Mouse (Mus musculus) liver, embryonic 16.5 days (tissue): ENCODE data around the gene Bod1. TPM values are rescaled to one million over a fixed set of nuclear protein-coding genes. Genes with fewer than 3 reads are reported as not detected.
A peak's percentile ranks its signal among the peaks of the same experiment; 100 is the strongest.

Source experiments
- ATAC-seq: fragments of 200-750 bp; cut with Nextera tagmentation; 2 replicates; pipeline ENCODE4 v1.8.0; 2017; ENCODE audit warnings: low read depth, mild to moderate bottlenecking, moderate number of reproducible peaks, moderate library complexity
- H3K27ac ChIP-seq: fragments of 300-500 bp; sonication (generic); 2 replicates; pipeline ENCODE4 v1.5.1; 2014; ENCODE audit warnings: mild to moderate bottlenecking, low read length
- H3K27me3 ChIP-seq: fragments of 300-500 bp; sonication (generic); 2 replicates; pipeline ENCODE4 v1.6.1; 2014; ENCODE audit warnings: low read depth, low read length, mixed read lengths; ENCODE audit not compliant: control insufficient read depth, insufficient read depth
- H3K36me3 ChIP-seq: fragments of 300-500 bp; sonication (generic); 2 replicates; pipeline ENCODE4 v1.6.1; 2014; ENCODE audit warnings: mild to moderate bottlenecking; ENCODE audit not compliant: control insufficient read depth, insufficient read depth
- H3K4me1 ChIP-seq: fragments of 300-500 bp; sonication (generic); 2 replicates; pipeline ENCODE4 v1.6.1; 2014; ENCODE audit warnings: low read depth, low read length, mixed read lengths; ENCODE audit not compliant: control insufficient read depth
- H3K4me2 ChIP-seq: fragments of 300-500 bp; sonication (generic); 2 replicates; pipeline ENCODE4 v1.6.1; 2014; ENCODE audit warnings: low read depth, low read length, mixed read lengths
- H3K4me3 ChIP-seq: fragments of 300-500 bp; sonication (generic); 2 replicates; pipeline ENCODE4 v1.5.1; 2014; ENCODE audit warnings: low read depth, mild to moderate bottlenecking, low read length
- H3K9ac ChIP-seq: fragments of 300-500 bp; sonication (generic); 2 replicates; pipeline ENCODE4 v1.6.1; 2014; ENCODE audit warnings: low read depth, low read length
- H3K9me3 ChIP-seq: fragments of 300-500 bp; sonication (generic); replicated peaks from 2 replicates; pipeline ENCODE4 v1.6.1; 2016; ENCODE audit warnings: low read length; ENCODE audit not compliant: control insufficient read depth
- WGBS: fragments of 180-500 bp; shearing (Covaris S2); extraction: QIAGEN DNeasy Blood & Tissue Kit; methylation state at CpG from one replicate; pipeline ENCODE4 v1.1.7; 2014; ENCODE audit not compliant: insufficient replicate concordance; 5-methylcytosine and 5-hydroxymethylcytosine counted together
- polyA plus RNA-seq: library from polyadenylated mRNA; unstranded; fragments of >200 nt; fragmentation: Nextera tagmentation; extraction: Ambion mirVana; gene quantifications from 2 replicates; pipeline ENCODE4 v1.2.1, GENCODE M21; 2015

Bod1 gene
- 9.6 and 11.6 TPM in 2 replicates for polyA plus RNA-seq

DNA sequence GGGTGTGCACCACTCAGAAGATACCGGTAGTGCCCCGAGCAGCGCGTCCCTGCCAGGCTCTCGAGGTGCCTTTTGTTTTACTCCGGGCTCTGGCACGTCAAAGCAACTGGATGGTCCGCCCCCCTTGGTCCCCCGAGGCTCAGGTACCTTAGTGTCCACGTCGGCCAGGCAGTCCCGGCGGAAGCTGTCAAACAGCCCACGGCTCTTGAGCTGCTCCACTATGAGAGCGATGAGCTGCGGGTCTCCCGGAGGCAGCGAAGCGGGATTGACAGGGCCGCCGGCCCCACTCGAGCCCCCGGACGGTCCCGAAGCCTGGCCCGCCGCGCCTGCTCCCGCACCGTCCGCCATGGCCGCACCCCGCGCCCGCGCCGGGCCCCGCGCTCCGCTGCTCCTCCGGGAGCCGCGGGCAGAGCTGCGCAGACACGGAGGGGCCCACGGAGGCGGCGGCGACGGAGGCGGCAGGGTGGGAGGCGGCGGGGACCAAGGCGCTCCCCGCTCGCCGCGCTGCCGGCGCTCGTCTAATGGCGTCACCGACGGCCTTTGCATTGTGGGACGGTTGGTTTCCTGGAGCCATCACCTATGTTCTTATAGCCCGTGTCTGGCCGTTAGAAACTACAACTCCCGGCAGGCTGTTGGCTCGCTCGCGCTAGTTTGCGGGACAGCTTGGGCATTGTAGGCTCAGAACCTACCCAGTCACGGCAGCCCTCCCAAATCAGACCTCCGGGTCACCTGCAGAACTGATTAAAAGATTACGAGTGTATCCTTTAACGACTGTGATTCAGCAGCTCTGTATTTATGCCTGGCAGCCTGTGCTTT is at the start of gene Bod1:
TSS of gene Bod1 (minus strand) at position 532 of the 816 bp plus-strand sequence.
- Histone ChIP-seq H3K4me3 (peak within 1 kb of the TSS; percentile 81), H3K9ac (peak within 1 kb of the TSS; percentile 81), H3K9me3 (no peaks in the 10 kb centered on the region), H3K27ac (no peak within 1 kb of the TSS), H3K36me3 (no peaks in the 10 kb centered on the region), H3K27me3 (no peaks in the 10 kb centered on the region), H3K4me2 (peak within 1 kb of the TSS; percentile 80), H3K4me1 (peaks cover 4% of the 10 kb centered on the region; the same call in 1 of the 2 replicates)
- ATAC-seq, result peak; percentile 94
- WGBS, result under 1% methylated on average over 76 of the region's 76 CpGs

GRCm38 (mm10) chr11:31719090-31719489 is 47.4 kb upstream of the Bod1 start:
- no peak overlapping the region for H3K4me2 ChIP-seq
- peaks cover 6% of the 10 kb centered on the region for H3K4me1 ChIP-seq
- ATAC-seq, result no peak
- H3K36me3 ChIP-seq, result no peaks in the 10 kb centered on the region
- H3K27me3 ChIP-seq, result no peaks in the 10 kb centered on the region
- WGBS, result 59% methylated on average over 4 of the region's 4 CpGs
- no peak overlapping the region for H3K9ac ChIP-seq
- H3K4me3 ChIP-seq, result no peak overlapping the region
- H3K9me3 ChIP-seq, result no peaks in the 10 kb centered on the region
- no peak overlapping the region for H3K27ac ChIP-seq

GRCm38 (mm10) chr11:31717926-31718735 is 46.4 kb upstream of the Bod1 start:
- no peak for ATAC-seq

DNA sequence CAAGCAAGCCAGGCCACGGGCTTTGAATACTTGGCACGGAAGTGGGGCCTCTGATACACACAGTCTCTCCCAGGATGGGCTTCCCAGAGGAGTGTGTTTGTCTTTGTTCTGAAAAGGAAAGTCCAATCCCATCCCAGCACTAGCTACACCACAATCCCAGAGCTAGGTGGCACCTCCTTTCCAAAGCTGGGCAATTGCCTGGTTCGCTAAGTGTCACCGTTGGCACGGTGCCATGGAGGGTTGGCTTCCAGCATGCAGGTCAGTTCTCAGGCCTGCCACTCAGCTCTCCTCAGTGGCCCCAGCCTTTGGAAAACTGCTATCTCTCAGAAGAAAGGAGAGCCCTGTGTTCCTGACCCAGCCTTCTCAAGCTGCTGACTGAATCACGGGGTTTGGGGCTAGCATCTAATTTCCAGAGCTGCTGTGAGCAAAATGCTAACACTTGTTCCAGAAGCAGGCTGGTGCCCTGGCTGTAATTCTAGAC is 42.0 kb upstream of the Bod1 start:
- ATAC-seq, result no peak
- Histone ChIP-seq H3K27ac (no peak overlapping the region), H3K36me3 (no peaks in the 10 kb centered on the region), H3K4me2 (no peak overlapping the region), H3K4me3 (no peak overlapping the region), H3K4me1 (no peaks in the 10 kb centered on the region), H3K9me3 (no peaks in the 10 kb centered on the region), H3K9ac (no peak overlapping the region), H3K27me3 (no peaks in the 10 kb centered on the region)
- WGBS, result 70% methylated on average over 6 of the region's 6 CpGs

More at GRCm38 (mm10) chr11:31717926-31718735, 46.4 kb upstream of the Bod1 start:
- 39% methylated on average over 4 of the region's 4 CpGs for WGBS
- no peak overlapping the region for H3K4me2 ChIP-seq
- no peaks in the 10 kb centered on the region for H3K27me3 ChIP-seq
- H3K9me3 ChIP-seq, result no peaks in the 10 kb centered on the region
- H3K4me1 ChIP-seq, result peaks cover 6% of the 10 kb centered on the region
- no peak overlapping the region for H3K9ac ChIP-seq
- H3K4me3 ChIP-seq, result no peak overlapping the region
- H3K27ac ChIP-seq, result no peak overlapping the region
- no peaks in the 10 kb centered on the region for H3K36me3 ChIP-seq

GRCm38 (mm10) chr11:31713116-31713515 is 41.4 kb upstream of the Bod1 start:
- H3K4me2 ChIP-seq, result no peak overlapping the region
- no peak for ATAC-seq
- no peaks in the 10 kb centered on the region for H3K4me1 ChIP-seq
- H3K4me3 ChIP-seq, result no peak overlapping the region
- no peak overlapping the region for H3K9ac ChIP-seq
- no peaks in the 10 kb centered on the region for H3K36me3 ChIP-seq
- no peaks in the 10 kb centered on the region for H3K9me3 ChIP-seq
- no peak overlapping the region for H3K27ac ChIP-seq
- no peaks in the 10 kb centered on the region for H3K27me3 ChIP-seq
- 43% methylated on average over 8 of the region's 8 CpGs for WGBS

GRCm38 (mm10) chr11:31707771-31708170 is 36.1 kb upstream of the Bod1 start:
- no peaks in the 10 kb centered on the region for H3K9me3 ChIP-seq
- H3K4me3 ChIP-seq, result no peak overlapping the region
- no peak overlapping the region for H3K4me2 ChIP-seq
- no peaks in the 10 kb centered on the region for H3K36me3 ChIP-seq
- no peaks in the 10 kb centered on the region for H3K4me1 ChIP-seq
- H3K27me3 ChIP-seq, result no peaks in the 10 kb centered on the region
- no peak for ATAC-seq
- no peak overlapping the region for H3K9ac ChIP-seq
- no peak overlapping the region for H3K27ac ChIP-seq

- H3K27me3 ChIP-seq, result no peaks in the 10 kb centered on the region
- no peaks in the 10 kb centered on the region for H3K9me3 ChIP-seq
- H3K9ac ChIP-seq, result no peak overlapping the region
- no peak overlapping the region for H3K4me3 ChIP-seq
- H3K27ac ChIP-seq, result no peak overlapping the region
- no peak for ATAC-seq
- H3K36me3 ChIP-seq, result no peaks in the 10 kb centered on the region
- H3K4me1 ChIP-seq, result no peaks in the 10 kb centered on the region
- H3K4me2 ChIP-seq, result no peak overlapping the region
- WGBS, result 73% methylated on average over 8 of the region's 8 CpGs
Observed at GRCm38 (mm10) chr11:31703173-31703572, 31.5 kb upstream of the Bod1 start.

DNA sequence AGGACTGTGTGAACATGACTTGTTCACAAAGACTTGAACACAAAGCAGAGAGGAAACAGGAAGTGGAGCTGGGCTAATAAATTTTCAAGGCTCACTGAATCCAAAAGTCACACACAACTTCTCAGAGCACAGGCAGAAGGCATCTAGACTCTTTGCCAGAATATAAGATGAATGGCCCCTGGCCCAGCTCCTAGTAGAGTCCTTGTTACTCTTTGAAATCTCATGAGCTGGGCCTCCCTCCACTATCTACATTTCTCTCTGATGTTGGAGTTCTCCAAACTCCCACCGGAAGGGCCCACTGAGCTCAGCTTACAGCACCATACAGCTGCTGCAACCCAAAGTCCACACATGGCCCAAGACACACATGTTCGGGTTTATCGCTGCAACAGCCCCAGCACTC is 30.2 kb upstream of the Bod1 start:
- Histone ChIP-seq H3K27ac (no peak overlapping the region), H3K36me3 (no peaks in the 10 kb centered on the region), H3K9me3 (no peaks in the 10 kb centered on the region), H3K4me2 (no peak overlapping the region), H3K27me3 (no peaks in the 10 kb centered on the region), H3K4me1 (no peaks in the 10 kb centered on the region), H3K9ac (no peak overlapping the region), H3K4me3 (no peak overlapping the region)
- WGBS, result 68% methylated on average over 3 of the region's 3 CpGs
- no peak for ATAC-seq

- Histone ChIP-seq H3K4me2 (no peak overlapping the region), H3K36me3 (no peaks in the 10 kb centered on the region), H3K9me3 (no peaks in the 10 kb centered on the region), H3K4me3 (no peak overlapping the region), H3K9ac (no peak overlapping the region), H3K4me1 (no peaks in the 10 kb centered on the region), H3K27me3 (no peaks in the 10 kb centered on the region), H3K27ac (no peak overlapping the region)
- WGBS, result 37% methylated on average over 3 of the region's 3 CpGs
- ATAC-seq, result no peak
Observed at GRCm38 (mm10) chr11:31699502-31699901, 27.8 kb upstream of the Bod1 start.
